Mouse (Mus musculus) thymus, adult 2 months (tissue): ENCODE data around the gene Zfp651.

Experiments
- CTCF ChIP-seq: fragments of 200-500 bp; IDR thresholded peaks from 2 replicates; pipeline ENCODE4 v1.5.1; 2012; ENCODE audit warnings: mild to moderate bottlenecking, control low read depth, low read length, moderate library complexity, borderline replicate concordance; ENCODE audit not compliant: control insufficient read depth, poor library complexity, insufficient read depth; ENCODE audit errors: extremely low read depth
- POLR2A ChIP-seq: fragments of 200-500 bp; IDR thresholded peaks from 2 replicates; pipeline ENCODE4 v1.6.1; 2012; ENCODE audit warnings: mild to moderate bottlenecking, low read length, control low read depth, moderate library complexity; ENCODE audit not compliant: control insufficient read depth, poor library complexity, insufficient read depth; ENCODE audit errors: extremely low read depth

- TF ChIP-seq CTCF (no peak), POLR2A (no peak)
These were observed 56.1 kb downstream of the Zfp651 start for GRCm38 (mm10) chr9:121815183-121815582.
